Mouse (Mus musculus): Measurements from ENCODE around the gene Trank1.

Trank1 gene

DNA sequence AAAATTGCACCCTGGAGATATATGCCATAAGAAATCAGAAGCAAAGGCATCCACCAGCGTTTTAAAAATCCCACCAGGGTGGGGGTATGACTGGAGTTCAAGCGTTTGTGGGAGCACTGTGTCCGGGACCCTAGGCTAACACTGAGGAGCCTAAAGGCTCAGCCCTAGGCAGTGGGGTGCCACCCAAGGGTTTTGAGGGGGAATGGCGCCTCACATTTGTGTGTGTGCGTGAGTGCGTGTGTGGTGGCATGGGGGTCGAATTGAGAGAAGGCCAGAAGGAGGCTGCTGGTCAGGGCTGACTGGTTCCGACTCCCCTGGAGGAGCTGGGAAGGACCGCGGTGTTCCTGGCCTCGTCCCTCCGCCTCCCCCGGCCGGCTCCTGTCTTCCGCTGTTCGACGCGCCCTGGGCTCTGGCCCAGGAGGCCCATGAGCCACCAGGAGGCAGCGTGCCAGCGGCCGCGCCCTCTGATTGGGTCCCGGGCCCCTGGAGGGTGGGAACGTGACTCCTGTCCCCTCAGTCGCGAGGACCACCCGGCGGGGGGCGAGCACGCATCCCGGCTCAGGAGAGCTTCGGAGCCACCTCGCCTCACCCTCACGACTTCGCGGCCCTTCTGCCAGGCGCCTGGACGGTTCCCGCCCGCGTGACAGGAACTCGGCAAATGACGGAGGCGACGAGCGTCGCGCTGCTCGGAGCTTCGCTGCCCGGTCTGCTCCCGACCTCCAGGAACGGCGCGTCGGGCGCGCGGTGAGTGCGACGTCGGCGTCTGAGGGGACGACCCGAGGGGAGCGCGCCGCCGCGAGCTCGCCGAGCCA, at the start of gene Trank1:
Gene Trank1 (plus strand): TSS at position 709 of the 812 bp plus-strand sequence.
- CTCF ChIA-PET: no interaction called here

- CTCF ChIA-PET: interaction anchor here (0.7 kb wide), 1 partner anchor 533 kb away, joined by 3 read pairs; no protein-coding TSS in a partner anchor
These were observed 43.5 kb upstream of the Trank1 start for GRCm38 (mm10) chr9:111267998-111268397.

DNA sequence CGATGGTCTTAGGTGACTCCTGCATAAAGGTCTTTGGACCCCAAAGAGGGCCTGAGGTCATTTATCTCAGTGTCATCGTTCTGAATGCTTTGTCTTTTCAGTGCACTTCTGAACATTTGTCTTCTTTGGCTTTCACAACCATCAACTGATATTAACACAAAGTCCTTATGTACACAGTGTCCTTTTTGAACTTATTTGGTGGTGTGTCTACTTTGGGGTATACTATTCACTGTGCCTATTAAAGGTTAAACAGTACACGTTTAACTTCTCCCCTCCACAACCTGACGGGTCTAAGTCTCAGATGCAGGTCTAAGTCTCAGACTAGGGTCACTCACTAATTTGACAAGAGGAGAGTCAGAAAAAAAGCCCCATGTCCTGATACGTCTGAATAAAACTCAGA, 40.9 kb upstream of the Trank1 start:
- CTCF ChIA-PET: no interaction called here

- CTCF ChIA-PET: no interaction called here
These were observed 40.5 kb upstream of the Trank1 start for GRCm38 (mm10) chr9:111271056-111271433.

DNA sequence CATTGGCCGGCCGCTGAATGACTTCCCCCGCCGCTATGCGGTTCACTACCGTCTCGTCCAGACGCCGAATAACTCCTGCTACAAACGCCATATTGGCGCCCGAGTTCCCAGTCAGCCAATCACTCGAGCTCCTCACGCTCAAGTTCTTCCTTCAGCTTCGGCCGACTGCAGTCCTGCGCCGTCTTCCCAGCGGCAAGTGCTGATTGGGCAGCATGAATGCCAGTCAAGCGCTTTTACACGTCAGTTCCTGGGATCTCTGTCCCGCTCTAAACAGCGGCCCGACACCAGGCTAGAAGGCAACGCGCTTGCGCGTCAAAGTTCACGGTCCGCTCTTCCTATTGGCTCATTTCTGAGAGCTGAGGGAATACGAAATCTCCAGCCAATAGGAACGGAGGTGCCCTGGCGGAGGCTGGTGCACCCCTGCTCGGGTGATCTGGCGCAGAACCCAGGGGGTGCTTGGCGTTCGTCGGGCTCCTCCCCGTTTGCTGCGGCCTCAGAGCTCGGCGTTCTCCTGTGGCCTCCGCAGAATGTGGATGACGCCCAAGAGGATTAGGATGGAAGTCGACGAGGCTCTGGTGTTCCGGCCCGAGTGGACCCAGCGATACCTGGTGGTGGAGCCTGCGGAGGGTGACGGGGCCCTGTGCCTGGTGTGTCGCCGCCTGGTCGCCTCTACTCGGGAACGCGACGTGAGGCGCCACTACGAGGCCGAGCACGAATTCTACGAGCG, 39.9 kb upstream of the Trank1 start, which contains the start of the genes Mlh1 and Epm2aip1:
Gene Mlh1 (minus strand): TSS at position 358 of the 727 bp plus-strand sequence.
Gene Epm2aip1 (plus strand): TSS at position 496 of the 727 bp plus-strand sequence.
- CTCF ChIA-PET: no interaction called here

- CTCF ChIA-PET: no interaction called here
These were observed 39.2 kb upstream of the Trank1 start for GRCm38 (mm10) chr9:111272356-111272755.

GRCm38 (mm10) chr9:111272996-111273785, 38.3 kb upstream of the Trank1 start:
- CTCF ChIA-PET: interaction anchor here (0.7 kb wide), 1 partner anchor 18 kb away, joined by 3 read pairs; no protein-coding TSS in a partner anchor

DNA sequence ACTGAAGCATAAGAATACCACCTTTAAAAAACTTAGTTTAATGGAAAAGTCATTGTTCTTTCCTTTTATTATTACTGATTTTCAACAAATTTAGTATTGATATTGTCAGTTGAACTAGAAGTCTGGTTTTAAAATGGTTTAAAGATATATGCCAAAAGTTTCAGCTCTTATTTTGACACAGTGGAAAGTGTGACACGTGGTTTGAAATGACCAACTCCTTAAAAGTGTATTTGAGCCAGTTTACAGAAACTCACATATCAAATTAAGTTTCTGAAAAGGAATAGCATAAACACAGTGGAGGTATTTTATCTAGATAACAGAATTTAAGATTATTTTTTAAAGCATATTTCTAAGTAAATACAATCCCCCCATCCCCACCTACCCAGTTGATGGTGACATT, 37.6 kb upstream of the Trank1 start:
- CTCF ChIA-PET: interaction anchor here (0.8 kb wide), 1 partner anchor 16 kb away, joined by 3 read pairs; no protein-coding TSS in a partner anchor

DNA sequence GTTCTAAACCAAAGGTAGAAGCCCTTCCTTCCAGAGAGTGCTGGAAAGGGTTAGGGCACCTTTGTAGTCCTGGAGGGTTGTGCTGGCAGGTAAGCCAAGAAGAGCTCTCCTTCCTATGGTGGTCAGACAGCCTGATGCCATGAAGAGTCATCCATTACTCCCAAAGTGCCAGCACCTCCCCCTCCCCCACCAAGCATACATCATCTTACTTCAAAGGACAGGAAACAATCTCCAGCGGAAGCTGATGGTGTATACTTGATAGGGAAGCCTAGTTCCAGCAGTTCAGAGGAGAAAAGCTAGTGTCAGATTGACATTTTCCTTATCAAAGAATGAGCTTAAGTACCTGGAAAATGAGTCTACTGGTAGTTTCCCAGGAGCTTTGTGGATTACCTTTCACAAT, 36.4 kb upstream of the Trank1 start:
- CTCF ChIA-PET: no interaction called here

GRCm38 (mm10) chr9:111285061-111285460, 26.5 kb upstream of the Trank1 start:
- CTCF ChIA-PET: no interaction called here

GRCm38 (mm10) chr9:111285676-111286075, 25.9 kb upstream of the Trank1 start:
- CTCF ChIA-PET: no interaction called here

DNA sequence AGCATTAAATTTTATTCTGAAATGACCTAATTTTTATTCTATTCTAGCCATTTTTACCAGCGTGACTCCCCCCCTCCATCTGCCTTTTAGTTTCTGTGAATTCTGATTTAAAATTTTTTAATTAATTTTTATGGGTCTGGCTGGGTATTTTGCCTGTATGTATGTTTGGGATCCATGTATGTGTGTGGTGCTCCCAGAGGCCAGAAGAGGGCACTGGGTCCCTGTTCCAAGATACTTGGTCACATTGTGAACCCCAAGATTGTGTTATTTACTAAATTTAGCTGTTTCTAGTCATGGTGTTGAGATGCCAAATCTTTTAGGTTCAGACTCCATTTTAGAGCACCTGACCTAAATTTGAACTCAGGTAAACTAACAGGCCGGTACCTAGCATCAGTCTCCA, 25.1 kb upstream of the Trank1 start:
- CTCF ChIA-PET: no interaction called here

GRCm38 (mm10) chr9:111287956-111288355, 23.6 kb upstream of the Trank1 start:
- CTCF ChIA-PET: no interaction called here

DNA sequence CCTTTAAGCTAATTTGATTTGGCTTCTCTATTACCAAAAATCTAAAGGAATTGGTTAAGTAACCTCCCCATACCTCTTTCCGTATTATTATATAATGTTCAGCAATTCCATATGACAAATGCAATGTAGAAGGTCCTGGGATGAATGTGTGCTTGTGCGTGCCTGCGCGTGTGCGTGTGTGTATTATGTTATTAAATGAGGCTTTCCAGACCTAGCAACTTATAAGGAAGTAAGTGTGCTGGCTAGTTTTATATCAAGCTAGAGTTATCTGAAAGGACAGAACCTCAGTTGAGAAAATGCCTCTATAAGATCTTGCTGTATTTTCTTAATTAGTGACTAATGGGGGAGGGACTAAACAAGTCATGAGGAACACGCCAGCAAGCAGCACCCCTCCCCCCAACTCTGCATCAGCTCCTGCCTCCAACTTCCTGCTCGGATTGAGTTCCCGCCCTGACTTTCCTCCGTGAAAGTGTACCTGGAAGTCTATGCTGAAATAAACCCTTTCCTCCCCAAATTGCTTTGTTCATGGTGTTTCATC, 22.2 kb upstream of the Trank1 start:
- CTCF ChIA-PET: interaction anchor here (0.8 kb wide), 1 partner anchor 15 kb away, joined by 3 read pairs; no protein-coding TSS in a partner anchor

DNA sequence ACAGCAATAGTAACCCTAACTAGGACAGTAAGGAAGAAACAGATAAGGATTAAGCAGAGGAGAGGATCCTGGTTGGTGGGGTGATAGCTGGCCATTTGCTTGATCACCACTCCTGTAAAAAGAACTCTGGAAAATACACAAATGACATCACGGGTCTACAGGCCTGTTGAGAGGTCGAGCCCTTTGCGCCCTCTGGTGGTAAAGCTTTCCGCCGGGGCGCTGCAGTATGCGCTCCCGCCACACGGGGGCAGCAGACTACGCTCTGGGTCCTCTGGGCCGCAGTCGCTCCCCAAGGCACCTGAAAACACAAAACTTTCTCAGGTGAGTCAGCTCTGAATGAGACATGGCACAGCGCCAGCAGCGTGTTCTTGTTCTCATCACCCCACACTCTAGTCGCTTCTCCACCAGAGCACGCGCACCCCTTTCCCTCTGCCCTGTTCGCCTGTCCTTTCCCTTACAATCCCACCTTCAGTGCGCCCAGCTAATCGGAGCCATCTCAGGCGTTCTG, 21.7 kb upstream of the Trank1 start:
- CTCF ChIA-PET: interaction anchor here (0.6 to 0.8 kb wide), 2 partner anchors 16 to 38 kb away, joined by 3 to 5 read pairs; no protein-coding TSS in a partner anchor

DNA sequence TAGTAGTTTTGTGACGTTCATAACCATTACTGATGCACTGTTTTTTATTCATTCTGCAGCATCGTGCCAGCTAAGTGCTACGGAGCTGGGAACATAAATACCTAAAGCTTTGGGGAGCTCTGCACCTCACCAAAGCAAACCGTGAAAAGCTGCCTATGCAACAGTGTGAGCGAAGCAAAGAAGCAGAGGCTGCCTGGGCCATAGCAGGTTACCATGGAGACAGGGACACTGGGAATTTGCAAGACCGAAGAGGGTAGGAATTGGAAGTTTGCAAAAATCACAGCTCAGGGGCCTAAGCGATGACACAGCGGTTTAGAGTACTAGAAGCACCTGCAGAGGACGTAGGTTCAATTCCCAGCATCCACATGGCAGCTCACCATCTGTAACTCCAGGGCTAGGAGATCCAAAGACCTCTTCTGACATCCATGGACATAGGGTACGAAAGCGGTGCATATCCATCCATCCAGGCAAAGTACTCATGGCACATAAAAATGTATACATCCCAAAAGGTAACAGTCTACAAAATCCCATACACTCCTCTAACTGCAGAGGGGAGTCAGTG, 20.9 kb upstream of the Trank1 start:
- CTCF ChIA-PET: interaction anchor here (0.6 to 0.8 kb wide), 2 partner anchors 16 to 39 kb away, joined by 3 to 5 read pairs; no protein-coding TSS in a partner anchor

- CTCF ChIA-PET: no interaction called here
These were observed 18.3 kb upstream of the Trank1 start for GRCm38 (mm10) chr9:111293234-111293633.

DNA sequence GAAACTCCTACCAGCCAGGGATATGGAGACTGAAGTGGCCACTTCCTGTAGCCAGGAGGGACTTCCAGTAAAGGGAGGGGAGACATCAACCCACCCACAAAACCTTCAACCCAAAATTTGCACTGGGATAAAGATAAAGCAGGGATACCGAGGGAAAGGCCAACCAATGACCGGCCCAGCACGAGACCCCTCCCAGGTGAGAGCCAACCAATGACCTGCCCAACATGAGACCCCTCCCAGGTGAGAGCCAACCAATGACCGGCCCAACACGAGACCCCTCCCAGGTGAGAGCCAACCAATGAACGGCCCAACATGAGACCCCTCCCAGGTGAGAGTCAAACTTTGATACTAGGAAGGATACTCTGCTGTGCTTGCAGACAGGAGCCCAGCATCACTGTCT, 16.6 kb upstream of the Trank1 start:
- CTCF ChIA-PET: no interaction called here

GRCm38 (mm10) chr9:111295323-111295722, 16.2 kb upstream of the Trank1 start:
- CTCF ChIA-PET: no interaction called here

- CTCF ChIA-PET: no interaction called here
These were observed 15.1 kb upstream of the Trank1 start for GRCm38 (mm10) chr9:111296433-111296832.

GRCm38 (mm10) chr9:111298606-111299005, 12.9 kb upstream of the Trank1 start:
- CTCF ChIA-PET: no interaction called here
